6 mouse cellular contexts compared by ENCODE assay signal in genomic region chr14:49278479-49278878, GRCm38 (mm10). TPM values are rescaled to one million over a fixed set of nuclear protein-coding genes. Genes with fewer than 3 reads are reported as not detected.
"Had no signal": no experiment of that assay in that cellular context is flagged by ENCODE, and none has a peak within 500 bp of the region (broad histone marks: within the 10 kb centered on the region; RNA-seq: fewer than 3 reads in every experiment).

No protein-coding gene starts in this region.

RNA-seq across cellular contexts. Expression of gene ccdc198, which starts 33.2 kb away (rescaled TPM):
- polyA plus RNA-seq: cerebellum, adult 2 months; cortical plate, adult 2 months; embryonic facial prominence, embryonic 10.5 days; embryonic facial prominence, embryonic 14.5 days; embryonic facial prominence, embryonic 15.5 days; erythroblast, embryonic 14.5 days had no signal
